Mouse (Mus musculus) macrophage (primary cell): Measurements from ENCODE around the gene Bola3. TPM values are rescaled to one million over a fixed set of nuclear protein-coding genes. Genes with fewer than 3 reads are reported as not detected.
"Not testable (repeated sequence)": the region's sequence is repeated elsewhere in the genome, so short reads cannot be mapped to it uniquely, and the experiment has no call there.

Experiments used
- H3K27ac ChIP-seq: fragments of 350-480 bp; formaldehyde crosslinking; 2 replicates; pipeline ENCODE4 v1.9.0; 2021
- H3K36me3 ChIP-seq: fragments of 350-480 bp; formaldehyde crosslinking; 2 replicates; pipeline ENCODE4 v1.9.0; 2021; ENCODE audit errors: inconsistent target
- H3K4me3 ChIP-seq: fragments of 350-480 bp; formaldehyde crosslinking; 2 replicates; pipeline ENCODE4 v1.9.0; 2021; ENCODE audit errors: inconsistent target
- H3K79me2 ChIP-seq: fragments of 350-480 bp; formaldehyde crosslinking; 2 replicates; pipeline ENCODE4 v1.9.0; 2021; ENCODE audit errors: inconsistent target
- WGBS: methylation state at CpG from one replicate; pipeline ENCODE4 v1.1.7; 2026; ENCODE audit warnings: inconsistent platforms; ENCODE audit not compliant: missing documents; 5-methylcytosine and 5-hydroxymethylcytosine counted together
- polyA plus RNA-seq: library from polyadenylated mRNA; stranded (reverse); fragments of 250-400 nt; gene quantifications from 3 replicates; pipeline ENCODE4 v1.2.4, GENCODE M21; 2018; ENCODE audit warnings: inconsistent platforms

Gene Bola3
- polyA plus RNA-seq, 1 experiment from 2014 or later, result 56.8 TPM

GRCm38 (mm10) chr6:83325525-83326393 is 23.2 kb upstream of the Bola3 start, which contains the start of the genes Mthfd2 and Mob1a:
TSS of gene Mthfd2 (minus strand) at chr6:83325908.
TSS of gene Mob1a (plus strand) at chr6:83326016.
- peaks cover 25% of the 10 kb centered on the region for H3K36me3 ChIP-seq
- WGBS, result under 1% methylated on average over 62 of the region's 65 CpGs
- peak within 1 kb of the TSS; percentile 93 for H3K4me3 ChIP-seq
- peaks cover 67% of the 10 kb centered on the region for H3K79me2 ChIP-seq
- peak within 1 kb of the TSS; percentile 44 for H3K27ac ChIP-seq

DNA sequence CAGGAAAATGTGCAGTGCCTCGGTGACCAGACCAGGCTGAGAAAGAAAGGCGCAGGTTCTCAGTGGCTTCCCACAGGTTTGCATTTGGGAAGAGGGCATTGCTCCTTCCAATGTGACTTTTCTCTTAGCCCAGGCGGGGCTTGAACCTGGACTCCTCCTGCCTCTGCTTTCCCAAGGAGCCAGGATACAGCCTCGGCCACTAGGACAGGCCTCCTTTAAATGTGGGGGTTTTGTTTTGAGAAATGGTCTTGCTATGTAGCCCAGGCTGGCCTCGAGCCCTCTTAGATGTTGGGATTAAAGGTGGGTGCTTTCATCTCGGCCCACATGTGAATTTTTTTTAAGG is 22.6 kb upstream of the Bola3 start:
- Histone ChIP-seq H3K27ac (peak overlapping the region; percentile 43), H3K36me3 (peaks cover 31% of the 10 kb centered on the region), H3K4me3 (peak overlapping the region; percentile 93), H3K79me2 (peaks cover 73% of the 10 kb centered on the region)
- 2% methylated on average over 5 of the region's 6 CpGs for WGBS

GRCm38 (mm10) chr6:83326761-83327160 is 22.2 kb upstream of the Bola3 start:
- Histone ChIP-seq H3K79me2 (peaks cover 77% of the 10 kb centered on the region), H3K36me3 (peaks cover 35% of the 10 kb centered on the region), H3K27ac (peak overlapping the region; percentile 43), H3K4me3 (peak overlapping the region; percentile 93)
- WGBS, result 52% methylated on average over 6 of the region's 6 CpGs

- peaks cover 85% of the 10 kb centered on the region for H3K79me2 ChIP-seq
- WGBS, result 88% methylated on average over 3 of the region's 3 CpGs
- no peak overlapping the region; the same call in 1 of the 2 replicates for H3K4me3 ChIP-seq
- no peak overlapping the region for H3K27ac ChIP-seq
- H3K36me3 ChIP-seq, result peaks cover 42% of the 10 kb centered on the region
Measured at GRCm38 (mm10) chr6:83327591-83328190, 21.3 kb upstream of the Bola3 start.

DNA sequence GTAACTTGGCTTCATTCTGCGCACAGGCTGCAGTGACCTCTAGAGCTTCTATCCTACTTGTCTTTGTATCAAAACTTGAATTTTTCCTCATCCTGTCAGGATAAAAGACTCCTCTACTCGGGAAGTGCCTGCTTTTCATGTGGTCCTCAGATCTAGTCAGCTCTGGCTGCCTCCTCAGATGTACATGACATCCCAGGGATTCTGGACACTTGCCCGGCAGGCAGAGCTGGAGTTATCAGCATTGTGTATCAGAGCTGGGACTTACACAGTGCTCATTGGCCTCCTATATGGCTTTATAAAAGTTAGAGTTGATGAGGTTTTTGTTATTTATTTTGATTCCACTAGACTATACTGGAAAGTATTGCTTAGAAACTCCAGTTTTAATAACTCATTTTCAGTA is 7.6 kb upstream of the Bola3 start:
- Histone ChIP-seq H3K79me2 (peaks cover 67% of the 10 kb centered on the region; the same call in 1 of the 2 replicates), H3K4me3 (no peak overlapping the region), H3K27ac (no peak overlapping the region), H3K36me3 (peaks cover 73% of the 10 kb centered on the region)
- WGBS, result 85% methylated on average over 3 of the region's 3 CpGs

- Histone ChIP-seq H3K79me2 (peaks cover 51% of the 10 kb centered on the region; the same call in 1 of the 2 replicates), H3K27ac (no peak overlapping the region), H3K36me3 (peaks cover 59% of the 10 kb centered on the region), H3K4me3 (no peak overlapping the region)
- 97% methylated on average over 2 of the region's 2 CpGs for WGBS
Measured at GRCm38 (mm10) chr6:83342957-83343356, 6.0 kb upstream of the Bola3 start.

DNA sequence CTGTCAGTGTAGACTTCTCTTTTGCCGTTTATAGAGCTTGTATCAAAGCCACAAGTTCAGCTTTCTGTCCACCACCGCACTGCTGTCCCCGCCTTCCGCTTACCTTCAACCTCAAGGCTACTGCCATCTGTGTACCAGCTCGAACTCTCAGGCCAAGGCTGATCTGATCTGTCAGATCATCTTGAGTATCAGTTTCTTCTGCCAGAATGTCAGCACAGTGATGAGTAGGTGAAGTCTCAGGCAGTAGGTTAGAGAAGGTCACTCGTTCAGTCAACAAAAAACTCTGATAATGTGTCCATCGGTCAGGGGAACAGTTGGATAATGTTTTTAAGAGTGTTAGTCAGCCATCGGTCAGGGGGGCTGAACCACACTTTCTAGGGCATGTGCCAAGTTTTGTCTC is 3.7 kb upstream of the Bola3 start:
- 93% methylated on average over 6 of the region's 8 CpGs for WGBS
- not testable (repeated sequence) for H3K4me3 ChIP-seq, H3K27ac ChIP-seq
- H3K36me3 ChIP-seq, result peaks cover 39% of the 10 kb centered on the region
- peaks cover 28% of the 10 kb centered on the region; the same call in 1 of the 2 replicates for H3K79me2 ChIP-seq

DNA sequence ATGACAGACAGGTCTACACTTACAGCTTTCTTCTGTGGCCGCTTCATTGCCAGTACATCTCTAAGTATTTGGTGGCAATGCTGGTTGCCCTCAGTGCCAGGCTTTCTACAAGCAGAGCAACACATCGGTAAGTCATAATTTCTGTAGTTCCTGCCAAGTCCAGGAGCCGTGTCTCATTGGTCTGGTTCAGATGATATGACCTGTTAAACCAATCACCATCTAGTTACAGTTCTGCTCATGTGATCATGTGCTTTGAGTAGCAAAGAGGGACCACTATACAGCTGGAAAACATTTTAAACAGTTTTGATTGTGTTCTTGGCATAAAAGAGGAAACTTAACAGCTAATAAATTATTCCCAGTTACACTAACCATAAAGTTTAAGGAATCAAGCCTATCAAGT is 1.0 kb upstream of the Bola3 start:
- 86% methylated on average over 3 of the region's 3 CpGs for WGBS
- peaks cover 16% of the 10 kb centered on the region for H3K36me3 ChIP-seq
- H3K27ac ChIP-seq, result no peak overlapping the region
- H3K79me2 ChIP-seq, result peaks cover 2% of the 10 kb centered on the region; the same call in 1 of the 2 replicates
- H3K4me3 ChIP-seq, result no peak overlapping the region

- WGBS, result under 1% methylated on average over 27 of the region's 53 CpGs
- peaks cover 15% of the 10 kb centered on the region; the same call in 1 of the 2 replicates for H3K36me3 ChIP-seq
- H3K27ac ChIP-seq, result peak overlapping the region; percentile 38; the same call in 1 of the 2 replicates
- H3K4me3 ChIP-seq, result peak overlapping the region; percentile 70
- no peaks in the 10 kb centered on the region; the same call in 1 of the 2 replicates for H3K79me2 ChIP-seq
Measured at GRCm38 (mm10) chr6:83349274-83349958, 469 bp downstream of the Bola3 start.

DNA sequence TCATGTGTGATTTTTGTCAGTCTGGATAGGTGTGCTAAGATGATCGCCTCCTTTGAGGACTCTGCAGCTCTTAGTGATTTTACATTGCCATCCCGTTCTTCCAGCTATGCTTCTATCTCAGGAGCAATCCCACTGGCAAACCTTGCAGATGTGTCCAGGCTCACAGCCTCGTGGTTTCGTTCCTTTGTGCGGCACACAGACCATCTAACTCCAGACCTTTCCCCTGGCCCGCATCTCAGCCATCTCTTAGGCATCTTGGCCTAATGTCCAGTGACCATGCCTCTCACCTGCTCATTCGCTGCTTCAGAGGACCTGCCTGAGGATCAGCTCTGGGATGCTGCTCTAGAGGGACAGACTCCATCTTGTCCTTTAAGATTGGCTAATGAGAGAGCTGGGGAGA is 1.2 kb downstream of the Bola3 start:
- Histone ChIP-seq H3K36me3 (peaks cover 15% of the 10 kb centered on the region; the same call in 1 of the 2 replicates), H3K4me3 (peak overlapping the region; percentile 70), H3K79me2 (no peaks in the 10 kb centered on the region; the same call in 1 of the 2 replicates), H3K27ac (peak overlapping the region; percentile 38; the same call in 1 of the 2 replicates)
- WGBS, result 88% methylated on average over 7 of the region's 7 CpGs

DNA sequence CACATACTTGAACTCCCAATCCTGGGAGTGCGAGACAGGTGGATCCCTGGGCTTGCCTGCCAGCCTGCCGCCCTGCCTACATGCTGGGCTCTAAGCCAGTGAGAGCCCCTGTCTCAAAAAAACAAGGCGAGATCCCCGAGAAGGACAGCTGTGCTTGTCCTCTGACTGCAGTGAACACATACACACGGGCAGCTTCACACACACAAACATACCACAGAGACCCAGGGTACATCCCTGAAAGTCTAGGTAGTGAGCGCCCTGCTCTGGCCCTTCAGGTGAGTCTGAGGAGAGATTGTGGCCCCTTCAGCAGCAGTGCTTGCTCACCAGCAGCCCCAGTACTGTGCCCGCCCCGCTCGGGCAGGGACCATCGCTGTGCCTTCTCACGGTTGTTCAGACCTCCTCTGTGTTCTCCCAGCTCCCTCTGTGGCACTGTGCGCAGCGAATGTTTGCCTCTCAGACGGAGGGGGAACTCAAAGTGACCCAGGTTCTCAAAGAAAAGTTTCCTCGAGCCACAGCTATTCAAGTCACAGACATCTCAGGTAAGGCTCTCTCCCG is 2.0 kb downstream of the Bola3 start:
- H3K4me3 ChIP-seq, result no peak overlapping the region
- H3K36me3 ChIP-seq, result peaks cover 15% of the 10 kb centered on the region; the same call in 1 of the 2 replicates
- WGBS, result 92% methylated on average over 15 of the region's 16 CpGs
- no peaks in the 10 kb centered on the region; the same call in 1 of the 2 replicates for H3K79me2 ChIP-seq
- H3K27ac ChIP-seq, result no peak overlapping the region

- no peak overlapping the region for H3K27ac ChIP-seq
- H3K79me2 ChIP-seq, result no peaks in the 10 kb centered on the region; the same call in 1 of the 2 replicates
- 87% methylated on average over 6 of the region's 7 CpGs for WGBS
- peaks cover 15% of the 10 kb centered on the region; the same call in 1 of the 2 replicates for H3K36me3 ChIP-seq
- H3K4me3 ChIP-seq, result no peak overlapping the region
Measured at GRCm38 (mm10) chr6:83351490-83352160, 2.7 kb downstream of the Bola3 start.

GRCm38 (mm10) chr6:83352666-83353410 is 3.9 kb downstream of the Bola3 start:
- Histone ChIP-seq H3K27ac (no peak overlapping the region), H3K79me2 (no peaks in the 10 kb centered on the region; the same call in 1 of the 2 replicates), H3K36me3 (peaks cover 15% of the 10 kb centered on the region; the same call in 1 of the 2 replicates), H3K4me3 (no peak overlapping the region)
- WGBS, result 94% methylated on average over 22 of the region's 24 CpGs
